Mouse (Mus musculus) hindbrain, embryonic 15.5 days (tissue): Measurements from ENCODE around the gene Ccdc57. TPM values are rescaled to one million over a fixed set of nuclear protein-coding genes. Genes with fewer than 3 reads are reported as not detected.
"Not testable (repeated sequence)": the region's sequence is repeated elsewhere in the genome, so short reads cannot be mapped to it uniquely, and the experiment has no call there.

ENCODE experiments used
- ATAC-seq: fragments of 200-750 bp; cut with Nextera tagmentation; 2 replicates; pipeline ENCODE4 v1.8.0; 2017; ENCODE audit warnings: low read depth, moderate number of reproducible peaks, moderate TSS enrichment; ENCODE audit not compliant: low FRiP score
- H3K27ac ChIP-seq: fragments of 300-500 bp; sonication (generic); replicated peaks from 2 replicates; pipeline ENCODE4 v1.5.1; 2015; ENCODE audit warnings: mild to moderate bottlenecking, inconsistent platforms
- H3K27me3 ChIP-seq: fragments of 300-500 bp; sonication (generic); 2 replicates; pipeline ENCODE4 v1.6.1; 2015; ENCODE audit warnings: control low read depth, inconsistent platforms
- H3K36me3 ChIP-seq: fragments of 300-500 bp; sonication (generic); 2 replicates; pipeline ENCODE4 v1.6.1; 2015; ENCODE audit warnings: control low read depth, inconsistent platforms
- H3K4me1 ChIP-seq: fragments of 300-500 bp; sonication (generic); replicated peaks from 2 replicates; pipeline ENCODE4 v1.6.1; 2015; ENCODE audit warnings: control low read depth, inconsistent platforms
- H3K4me2 ChIP-seq: fragments of 300-500 bp; sonication (generic); 2 replicates; pipeline ENCODE4 v1.6.1; 2015; ENCODE audit warnings: moderate library complexity, mild to moderate bottlenecking, inconsistent platforms
- H3K4me3 ChIP-seq: fragments of 300-500 bp; sonication (generic); 2 replicates; pipeline ENCODE4 v1.5.1; 2015; ENCODE audit warnings: mild to moderate bottlenecking, inconsistent platforms
- H3K9ac ChIP-seq: fragments of 300-500 bp; sonication (generic); 2 replicates; pipeline ENCODE4 v1.6.1; 2015; ENCODE audit warnings: inconsistent platforms
- H3K9me3 ChIP-seq: fragments of 300-500 bp; sonication (generic); 2 replicates; pipeline ENCODE4 v1.6.1; 2016; ENCODE audit warnings: control low read depth, inconsistent platforms
- WGBS: fragments of 180-500 bp; shearing (Covaris S2); methylation state at CpG from one replicate; pipeline ENCODE4 v1.1.7; 2015; 5-methylcytosine and 5-hydroxymethylcytosine counted together
- polyA plus RNA-seq: library from polyadenylated mRNA; unstranded; fragments of >200 nt; fragmentation: Nextera tagmentation; extraction: Ambion mirVana; gene quantifications from 2 replicates; pipeline ENCODE4 v1.2.1, GENCODE M21; 2015

The Ccdc57 gene
- polyA plus RNA-seq, 1 experiment from 2014 or later = 6.1 TPM

GRCm38 (mm10) chr11:120855938-120856337 is 76.7 kb downstream of the Ccdc57 start:
- H3K36me3 ChIP-seq = peaks cover 25% of the 10 kb centered on the region; the same call in 1 of the 2 replicates

GRCm38 (mm10) chr11:120853788-120854187 is 78.9 kb downstream of the Ccdc57 start:
- no peak for ATAC-seq
- 69% methylated on average over 4 of the region's 4 CpGs for WGBS
- no peaks in the 10 kb centered on the region for H3K27me3 ChIP-seq
- H3K27ac ChIP-seq = no peak overlapping the region
- no peak overlapping the region for H3K4me2 ChIP-seq
- no peaks in the 10 kb centered on the region for H3K4me1 ChIP-seq
- H3K4me3 ChIP-seq = no peak overlapping the region
- H3K9ac ChIP-seq = no peak overlapping the region
- H3K9me3 ChIP-seq = no peaks in the 10 kb centered on the region
- 0 out of 2 replicates have a peak, but pooled peaks cover 11% of the 10 kb centered on the region for H3K36me3 ChIP-seq

More at GRCm38 (mm10) chr11:120855938-120856337, 76.7 kb downstream of the Ccdc57 start:
- not testable (repeated sequence) for H3K4me3 ChIP-seq, H3K4me1 ChIP-seq, H3K4me2 ChIP-seq, H3K27ac ChIP-seq, H3K27me3 ChIP-seq, ATAC-seq, H3K9me3 ChIP-seq, H3K9ac ChIP-seq
- WGBS = 98% methylated on average over 3 of the region's 3 CpGs

- ATAC-seq = no peak
- Histone ChIP-seq H3K9me3 (no peaks in the 10 kb centered on the region), H3K4me3 (no peak overlapping the region), H3K36me3 (0 out of 2 replicates have a peak, but pooled peaks cover 5% of the 10 kb centered on the region), H3K4me1 (no peaks in the 10 kb centered on the region), H3K9ac (no peak overlapping the region), H3K27me3 (no peaks in the 10 kb centered on the region), H3K4me2 (no peak overlapping the region), H3K27ac (no peak overlapping the region)
- 99% methylated on average over 4 of the region's 4 CpGs for WGBS
Observed at GRCm38 (mm10) chr11:120853158-120853557, 79.5 kb downstream of the Ccdc57 start.

- H3K9me3 ChIP-seq = no peaks in the 10 kb centered on the region
- H3K9ac ChIP-seq = no peak overlapping the region
- no peak overlapping the region for H3K4me2 ChIP-seq
- 70% methylated on average over 11 of the region's 11 CpGs for WGBS
- 0 out of 2 replicates have a peak, but pooled peaks cover 3% of the 10 kb centered on the region for H3K36me3 ChIP-seq
- no peak overlapping the region for H3K4me3 ChIP-seq
- no peak overlapping the region for H3K27ac ChIP-seq
- no peak for ATAC-seq
- no peaks in the 10 kb centered on the region for H3K27me3 ChIP-seq
- no peaks in the 10 kb centered on the region for H3K4me1 ChIP-seq
Observed at GRCm38 (mm10) chr11:120852083-120852935, 80.4 kb downstream of the Ccdc57 start.

GRCm38 (mm10) chr11:120851582-120851981 is 81.1 kb downstream of the Ccdc57 start:
- Histone ChIP-seq H3K4me3 (no peak overlapping the region), H3K9me3 (no peaks in the 10 kb centered on the region), H3K27ac (no peak overlapping the region), H3K27me3 (no peaks in the 10 kb centered on the region), H3K4me1 (no peaks in the 10 kb centered on the region), H3K4me2 (no peak overlapping the region), H3K9ac (no peak overlapping the region), H3K36me3 (0 out of 2 replicates have a peak, but pooled peaks cover 3% of the 10 kb centered on the region)
- WGBS = 83% methylated on average over 2 of the region's 2 CpGs
- no peak for ATAC-seq

- no peaks in the 10 kb centered on the region for H3K9me3 ChIP-seq
- H3K36me3 ChIP-seq = no peaks in the 10 kb centered on the region
- no peak overlapping the region for H3K9ac ChIP-seq
- ATAC-seq = no peak
- no peaks in the 10 kb centered on the region for H3K27me3 ChIP-seq
- no peak overlapping the region for H3K4me3 ChIP-seq
- 75% methylated on average over 1 of the region's 1 CpGs for WGBS
- H3K4me2 ChIP-seq = no peak overlapping the region
- no peak overlapping the region for H3K27ac ChIP-seq
- no peaks in the 10 kb centered on the region for H3K4me1 ChIP-seq
Observed at GRCm38 (mm10) chr11:120851132-120851531, 81.5 kb downstream of the Ccdc57 start.

GRCm38 (mm10) chr11:120850331-120851030 is 82.2 kb downstream of the Ccdc57 start:
- H3K4me2 ChIP-seq = no peak overlapping the region
- H3K36me3 ChIP-seq = no peaks in the 10 kb centered on the region
- H3K4me1 ChIP-seq = no peaks in the 10 kb centered on the region
- ATAC-seq = no peak
- H3K27me3 ChIP-seq = no peaks in the 10 kb centered on the region
- no peak overlapping the region for H3K9ac ChIP-seq
- no peak overlapping the region for H3K4me3 ChIP-seq
- H3K27ac ChIP-seq = no peak overlapping the region
- no peaks in the 10 kb centered on the region for H3K9me3 ChIP-seq
- 71% methylated on average over 2 of the region's 2 CpGs for WGBS

GRCm38 (mm10) chr11:120846725-120847475 is 85.8 kb downstream of the Ccdc57 start:
- no peak for ATAC-seq
- no peaks in the 10 kb centered on the region for H3K4me1 ChIP-seq
- H3K27ac ChIP-seq = no peak overlapping the region
- H3K4me3 ChIP-seq = no peak overlapping the region
- H3K9ac ChIP-seq = no peak overlapping the region
- 91% methylated on average over 9 of the region's 9 CpGs for WGBS
- H3K36me3 ChIP-seq = no peaks in the 10 kb centered on the region
- H3K27me3 ChIP-seq = no peaks in the 10 kb centered on the region
- no peak overlapping the region for H3K4me2 ChIP-seq
- no peaks in the 10 kb centered on the region for H3K9me3 ChIP-seq

- no peaks in the 10 kb centered on the region for H3K9me3 ChIP-seq
- no peaks in the 10 kb centered on the region for H3K36me3 ChIP-seq
- H3K4me3 ChIP-seq = no peak overlapping the region
- no peak for ATAC-seq
- no peak overlapping the region for H3K4me2 ChIP-seq
- no peaks in the 10 kb centered on the region for H3K4me1 ChIP-seq
- H3K27ac ChIP-seq = no peak overlapping the region
- no peak overlapping the region for H3K9ac ChIP-seq
- no peaks in the 10 kb centered on the region for H3K27me3 ChIP-seq
- 93% methylated on average over 4 of the region's 4 CpGs for WGBS
Observed at GRCm38 (mm10) chr11:120844329-120844728, 88.3 kb downstream of the Ccdc57 start.

GRCm38 (mm10) chr11:120833555-120834280 is 99.0 kb downstream of the Ccdc57 start:
- 39% methylated on average over 8 of the region's 8 CpGs for WGBS
- Histone ChIP-seq H3K27ac (peak overlapping the region; percentile 72), H3K36me3 (no peaks in the 10 kb centered on the region), H3K9me3 (no peaks in the 10 kb centered on the region), H3K4me2 (no peak overlapping the region), H3K4me3 (no peak overlapping the region), H3K27me3 (no peaks in the 10 kb centered on the region), H3K4me1 (peaks cover 4% of the 10 kb centered on the region; the same call in 1 of the 2 replicates), H3K9ac (no peak overlapping the region)
- ATAC-seq = peak; percentile 83

GRCm38 (mm10) chr11:120832962-120833361 is 99.7 kb downstream of the Ccdc57 start:
- H3K9ac ChIP-seq, H3K36me3 ChIP-seq, H3K4me2 ChIP-seq, H3K4me1 ChIP-seq, H3K27me3 ChIP-seq, H3K9me3 ChIP-seq, ATAC-seq, H3K4me3 ChIP-seq: not testable (repeated sequence)
- 93% methylated on average over 5 of the region's 5 CpGs for WGBS
- peak overlapping the region; percentile 72 for H3K27ac ChIP-seq
